Mouse (Mus musculus) olfactory bulb, adult 2 months (tissue): Measurements from ENCODE around the gene Tmem150a. TPM values are rescaled to one million over a fixed set of nuclear protein-coding genes. Genes with fewer than 3 reads are reported as not detected.
A peak's percentile ranks its signal among the peaks of the same experiment; 100 is the strongest.

Source experiments
- H3K27ac ChIP-seq: fragments of 200-500 bp; 2 replicates; pipeline ENCODE4 v1.5.1; 2012; ENCODE audit warnings: low read depth, low read length; ENCODE audit not compliant: insufficient read depth
- H3K4me1 ChIP-seq: fragments of 200-500 bp; 2 replicates; pipeline ENCODE4 v1.6.1; 2012; ENCODE audit warnings: low read length; ENCODE audit not compliant: control insufficient read depth, insufficient read depth
- H3K4me3 ChIP-seq: fragments of 200-500 bp; 2 replicates; pipeline ENCODE4 v1.5.1; 2012; ENCODE audit warnings: mild to moderate bottlenecking, low read depth, low read length, moderate library complexity; ENCODE audit not compliant: insufficient read depth
- CTCF ChIP-seq: fragments of 200-500 bp; IDR thresholded peaks from 2 replicates; pipeline ENCODE4 v1.5.1; 2012; ENCODE audit warnings: low read depth, mild to moderate bottlenecking, low read length, moderate library complexity; ENCODE audit not compliant: insufficient read depth
- POLR2A ChIP-seq: fragments of 200-500 bp; IDR thresholded peaks from 2 replicates; pipeline ENCODE4 v1.6.1; 2012; ENCODE audit warnings: mild to moderate bottlenecking, low read depth, low read length, moderate library complexity; ENCODE audit not compliant: insufficient read depth
- WGBS: fragments of 180-500 bp; shearing (Covaris S2); methylation state at CpG from one replicate; pipeline ENCODE4 v1.1.7; 2018; 5-methylcytosine and 5-hydroxymethylcytosine counted together
- polyA plus RNA-seq: library from polyadenylated mRNA; stranded (reverse); fragments of >200 nt; gene quantifications from 2 replicates; pipeline ENCODE4 v1.2.4, GENCODE M21; 2012; ENCODE audit warnings: low replicate concordance; ENCODE audit not compliant: missing spikeins, insufficient read depth, insufficient read length

The Tmem150a gene
- polyA plus RNA-seq, 1 experiment = not detected

GRCm38 (mm10) chr6:72386561-72386960 lies 31.3 kb downstream of the Tmem150a start:
- WGBS = 92% methylated on average over 2 of the region's 2 CpGs
- TF ChIP-seq POLR2A = no peak
- TF ChIP-seq CTCF = no peak
- H3K4me3 ChIP-seq = no peak overlapping the region
- H3K4me1 ChIP-seq = peaks cover 15% of the 10 kb centered on the region
- no peak overlapping the region for H3K27ac ChIP-seq

- H3K4me1 ChIP-seq = peaks cover 15% of the 10 kb centered on the region
- whole genome bisulfite sequencing = 88% methylated on average over 3 of the region's 3 CpGs
- TF ChIP-seq CTCF (no peak), POLR2A (no peak)
These were observed 32.6 kb downstream of the Tmem150a start for GRCm38 (mm10) chr6:72387816-72388215.

GRCm38 (mm10) chr6:72388266-72388665 lies 33.0 kb downstream of the Tmem150a start:
- WGBS = 73% methylated on average over 10 of the region's 10 CpGs
- Histone ChIP-seq H3K4me1 (peaks cover 15% of the 10 kb centered on the region), H3K4me3 (no peak overlapping the region), H3K27ac (no peak overlapping the region)
- TF ChIP-seq CTCF = no peak
- no peak for TF ChIP-seq POLR2A

More at GRCm38 (mm10) chr6:72387816-72388215, 32.6 kb downstream of the Tmem150a start:
- Histone ChIP-seq H3K4me3 (no peak overlapping the region), H3K27ac (no peak overlapping the region)

GRCm38 (mm10) chr6:72388791-72389329 lies 33.6 kb downstream of the Tmem150a start:
- TF ChIP-seq CTCF (no peak), POLR2A (no peak)
- no peak overlapping the region for H3K27ac ChIP-seq
- WGBS = 95% methylated on average over 6 of the region's 6 CpGs
- H3K4me3 ChIP-seq = no peak overlapping the region
- peaks cover 15% of the 10 kb centered on the region for H3K4me1 ChIP-seq

GRCm38 (mm10) chr6:72389471-72389940 lies 34.3 kb downstream of the Tmem150a start:
- TF ChIP-seq POLR2A = no peak
- no peak for TF ChIP-seq CTCF
- 0 out of 2 replicates have a peak overlapping the region, but pooled peaks have one; percentile 23 for H3K27ac ChIP-seq
- 45% methylated on average over 13 of the region's 13 CpGs for WGBS
- peak overlapping the region; percentile 43 for H3K4me3 ChIP-seq
- peaks cover 15% of the 10 kb centered on the region for H3K4me1 ChIP-seq

- peak within 1 kb of the TSS; percentile 42; the same call in 1 of the 2 replicates for H3K27ac ChIP-seq
- TF ChIP-seq CTCF (no peak), POLR2A (no peak)
- peaks cover 15% of the 10 kb centered on the region for H3K4me1 ChIP-seq
- H3K4me3 ChIP-seq = peak within 1 kb of the TSS; percentile 43
- WGBS = 4% methylated on average over 33 of the region's 33 CpGs
These were observed 34.9 kb downstream of the Tmem150a start, which contains the start of gene Vamp8 for GRCm38 (mm10) chr6:72389941-72390771. Gene Vamp8 (minus strand): TSS chr6:72390703.

- 29% methylated on average over 12 of the region's 12 CpGs for whole genome bisulfite sequencing
- Histone ChIP-seq H3K27ac (no peak overlapping the region), H3K4me3 (no peak overlapping the region), H3K4me1 (peaks cover 15% of the 10 kb centered on the region)
- TF ChIP-seq POLR2A = no peak
- TF ChIP-seq CTCF = no peak
These were observed 35.7 kb downstream of the Tmem150a start for GRCm38 (mm10) chr6:72390795-72391521.

- peaks cover 15% of the 10 kb centered on the region for H3K4me1 ChIP-seq
- H3K4me3 ChIP-seq = no peak overlapping the region
- 90% methylated on average over 5 of the region's 5 CpGs for WGBS
These were observed 37.1 kb downstream of the Tmem150a start for GRCm38 (mm10) chr6:72392341-72392740.

More at GRCm38 (mm10) chr6:72392341-72392740, 37.1 kb downstream of the Tmem150a start:
- no peak overlapping the region for H3K27ac ChIP-seq
- TF ChIP-seq CTCF (no peak), POLR2A (no peak)
